Mouse (Mus musculus) liver, embryonic 13.5 days (tissue): ENCODE measurements at regions not wholly inside any gene's neighbourhood (a gene's known extent, or its start where the extent isn't known, plus 50 kb on each side); places are given as distances from the start of the nearest gene placed in this dataset.
A peak's percentile ranks its signal among the peaks of the same experiment; 100 is the strongest.

ENCODE experiments used
- ATAC-seq: fragments of 200-750 bp; cut with Nextera tagmentation; 2 replicates; pipeline ENCODE4 v1.8.0; 2017; ENCODE audit warnings: low read depth, mild to moderate bottlenecking, moderate number of reproducible peaks, moderate library complexity
- DNase-seq: peaks from one replicate; pipeline ENCODE4 v3.0.0; 2022
- H3K27ac ChIP-seq: fragments of 300-500 bp; sonication (generic); 2 replicates; pipeline ENCODE4 v1.5.1; 2015; ENCODE audit warnings: moderate library complexity, mild to moderate bottlenecking, inconsistent platforms
- H3K27me3 ChIP-seq: fragments of 300-500 bp; sonication (generic); 2 replicates; pipeline ENCODE4 v1.6.1; 2015; ENCODE audit warnings: mild to moderate bottlenecking, inconsistent platforms
- H3K36me3 ChIP-seq: fragments of 300-500 bp; sonication (generic); 2 replicates; pipeline ENCODE4 v1.6.1; 2015; ENCODE audit warnings: mild to moderate bottlenecking, inconsistent platforms
- H3K4me1 ChIP-seq: fragments of 300-500 bp; sonication (generic); replicated peaks from 2 replicates; pipeline ENCODE4 v1.6.1; 2015; ENCODE audit warnings: inconsistent platforms
- H3K4me2 ChIP-seq: fragments of 300-500 bp; sonication (generic); 2 replicates; pipeline ENCODE4 v1.6.1; 2015; ENCODE audit warnings: inconsistent platforms, mild to moderate bottlenecking, moderate library complexity
- H3K4me3 ChIP-seq: fragments of 300-500 bp; sonication (generic); replicated peaks from 2 replicates; pipeline ENCODE4 v1.5.1; 2015; ENCODE audit warnings: mild to moderate bottlenecking, inconsistent platforms
- H3K9ac ChIP-seq: fragments of 300-500 bp; sonication (generic); 2 replicates; pipeline ENCODE4 v1.6.1; 2015; ENCODE audit warnings: mild to moderate bottlenecking, inconsistent platforms
- H3K9me3 ChIP-seq: fragments of 300-500 bp; sonication (generic); replicated peaks from 2 replicates; pipeline ENCODE4 v1.6.1; 2016; ENCODE audit warnings: inconsistent platforms
- WGBS: fragments of 180-500 bp; shearing (Covaris S2); methylation state at CpG from one replicate; pipeline ENCODE4 v1.1.7; 2015; ENCODE audit not compliant: insufficient replicate concordance; 5-methylcytosine and 5-hydroxymethylcytosine counted together

DNA sequence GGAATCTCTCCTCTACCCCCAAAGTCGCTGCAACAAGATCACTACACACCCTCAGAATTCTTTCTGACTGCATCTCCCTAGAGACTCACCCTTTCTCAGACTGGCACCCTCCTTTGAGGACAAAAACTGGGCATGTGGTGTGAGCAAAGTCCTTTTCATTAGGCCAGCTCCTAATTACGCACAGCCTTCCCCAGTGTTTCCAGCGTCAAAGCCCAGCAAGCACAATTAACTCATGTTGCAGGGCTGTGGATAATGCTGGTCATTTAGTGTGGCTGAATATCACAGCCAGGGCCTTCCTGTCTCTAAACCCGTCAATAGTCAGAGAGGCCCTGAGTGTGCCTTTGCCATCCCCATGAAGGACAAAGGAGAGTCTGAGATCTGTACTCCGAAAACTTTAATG is 114.2 kb upstream of the Arhgap5 start:
- no peaks in the 10 kb centered on the region for H3K36me3 ChIP-seq
- DNase-seq = no peak
- H3K27ac ChIP-seq = no peak overlapping the region
- H3K4me2 ChIP-seq = no peak overlapping the region
- H3K4me1 ChIP-seq = no peaks in the 10 kb centered on the region
- no peaks in the 10 kb centered on the region for H3K9me3 ChIP-seq
- H3K9ac ChIP-seq = no peak overlapping the region
- ATAC-seq = no peak
- no peak overlapping the region for H3K4me3 ChIP-seq
- H3K27me3 ChIP-seq = no peaks in the 10 kb centered on the region
- WGBS = 63% methylated on average over 5 of the region's 5 CpGs

DNA sequence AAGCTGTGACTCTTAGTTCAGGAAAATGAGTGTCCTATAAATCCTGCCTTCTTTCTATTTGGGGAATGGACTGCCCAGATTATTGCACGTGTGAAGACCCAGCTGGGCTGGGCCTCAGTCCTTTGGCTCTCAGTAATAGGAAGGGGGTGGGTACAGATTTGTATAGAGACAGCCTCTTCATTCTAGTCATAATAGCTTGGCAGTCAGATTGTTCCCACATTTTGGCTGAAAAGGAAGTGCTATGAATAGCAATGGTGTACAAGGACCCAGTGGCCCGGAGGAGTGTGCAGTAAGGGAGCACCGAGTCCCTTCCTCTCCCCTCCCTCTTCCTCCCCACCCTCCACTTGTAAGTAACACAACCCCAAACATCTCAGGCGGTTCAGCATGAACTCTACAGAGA is 113.5 kb upstream of the Arhgap5 start:
- Histone ChIP-seq H3K4me2 (no peak overlapping the region), H3K9ac (no peak overlapping the region), H3K36me3 (no peaks in the 10 kb centered on the region), H3K9me3 (no peaks in the 10 kb centered on the region), H3K27me3 (no peaks in the 10 kb centered on the region), H3K4me1 (no peaks in the 10 kb centered on the region), H3K4me3 (no peak overlapping the region), H3K27ac (no peak overlapping the region)
- DNase-seq (no peak), ATAC-seq (no peak)
- 26% methylated on average over 4 of the region's 4 CpGs for WGBS

DNA sequence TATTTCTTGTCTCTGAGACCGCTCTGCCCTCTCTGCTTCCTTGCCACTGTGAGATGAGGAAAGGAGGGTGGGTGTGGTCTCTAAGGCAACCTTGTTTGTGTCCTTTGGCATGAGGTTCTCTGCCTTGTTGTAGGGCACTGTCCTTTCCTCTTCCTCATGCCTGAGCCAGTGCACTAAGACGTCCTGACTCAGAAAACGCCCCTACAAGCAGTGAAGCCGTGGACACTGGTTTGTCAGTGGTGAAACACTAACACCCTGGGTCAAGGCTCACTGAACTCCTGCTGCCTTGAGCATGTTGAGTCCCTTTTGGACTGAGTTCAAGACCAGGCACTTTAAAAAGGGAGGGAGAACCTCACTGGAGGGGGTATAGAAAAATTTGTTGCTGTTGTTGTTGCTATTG is 111.1 kb upstream of the Arhgap5 start:
- 61% methylated on average over 4 of the region's 4 CpGs for WGBS
- Histone ChIP-seq H3K4me2 (no peak overlapping the region), H3K9me3 (no peaks in the 10 kb centered on the region), H3K9ac (no peak overlapping the region), H3K4me3 (no peak overlapping the region), H3K4me1 (no peaks in the 10 kb centered on the region), H3K36me3 (no peaks in the 10 kb centered on the region), H3K27ac (no peak overlapping the region), H3K27me3 (no peaks in the 10 kb centered on the region)
- DNase-seq (no peak), ATAC-seq (no peak)

DNA sequence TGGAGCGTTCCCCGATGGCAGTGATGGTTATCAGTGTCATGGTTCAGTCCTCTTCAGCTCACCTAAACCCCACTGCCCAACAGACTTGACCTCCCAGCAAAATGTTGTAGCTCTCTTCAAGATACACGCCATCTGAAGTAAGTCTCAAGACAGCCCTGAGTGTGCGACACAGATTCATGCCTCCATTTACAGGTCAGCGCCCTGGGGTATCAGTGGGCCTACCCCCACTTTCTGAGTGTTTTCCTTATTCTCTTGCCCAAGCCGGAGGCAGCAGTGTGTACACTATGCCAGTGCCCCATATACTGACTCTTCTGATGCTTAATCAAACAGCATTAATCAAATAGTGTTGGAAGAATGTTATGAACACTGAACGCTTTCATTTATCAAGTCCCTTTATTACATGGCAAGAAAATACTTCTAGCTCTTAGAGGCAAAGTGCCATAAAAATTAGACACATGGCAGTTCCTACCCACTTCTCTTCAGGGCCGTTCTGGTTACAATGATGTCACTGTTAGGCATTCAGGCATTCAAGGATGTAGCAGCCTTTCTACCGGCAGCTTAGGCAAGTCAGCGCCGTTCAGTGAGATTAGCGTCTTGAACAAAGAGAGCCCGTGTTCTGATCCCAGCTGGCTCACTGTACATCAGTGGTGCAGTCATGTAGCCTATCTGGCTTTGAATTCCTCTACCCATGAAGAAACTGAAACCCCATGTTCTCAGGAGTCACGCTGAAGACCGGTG is 109.6 kb upstream of the Arhgap5 start:
- WGBS = 74% methylated on average over 15 of the region's 15 CpGs
- H3K4me3 ChIP-seq = no peak overlapping the region
- H3K4me1 ChIP-seq = no peaks in the 10 kb centered on the region; the same call in 1 of the 2 replicates
- ATAC-seq = no peak
- H3K27ac ChIP-seq = no peak overlapping the region
- no peak overlapping the region for H3K9ac ChIP-seq
- no peak overlapping the region for H3K4me2 ChIP-seq
- no peaks in the 10 kb centered on the region for H3K9me3 ChIP-seq
- no peaks in the 10 kb centered on the region for H3K36me3 ChIP-seq
- no peak for DNase-seq
- H3K27me3 ChIP-seq = no peaks in the 10 kb centered on the region

DNA sequence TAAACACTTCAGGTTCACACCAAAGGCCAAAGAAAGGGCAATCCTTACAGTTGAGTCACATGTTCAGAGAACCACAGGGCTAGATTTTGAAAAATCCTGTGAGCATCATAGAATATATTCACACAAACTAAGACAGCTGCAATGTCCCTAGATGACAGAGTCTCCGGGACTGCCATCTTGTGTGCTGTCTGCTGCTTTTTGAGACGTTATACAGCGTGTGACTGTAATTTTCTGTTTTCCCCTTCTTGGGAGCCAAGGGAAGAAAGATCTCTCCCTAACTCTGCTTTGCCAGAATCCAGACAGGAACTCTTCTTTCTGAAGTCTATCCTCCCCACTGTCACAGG is 109.1 kb upstream of the Arhgap5 start:
- H3K9ac ChIP-seq = no peak overlapping the region
- H3K36me3 ChIP-seq = no peaks in the 10 kb centered on the region
- H3K4me3 ChIP-seq = no peak overlapping the region
- DNase-seq (no peak), ATAC-seq (no peak)
- no peak overlapping the region for H3K27ac ChIP-seq
- H3K27me3 ChIP-seq = no peaks in the 10 kb centered on the region
- 81% methylated on average over 3 of the region's 3 CpGs for WGBS
- H3K4me2 ChIP-seq = no peak overlapping the region
- no peaks in the 10 kb centered on the region for H3K9me3 ChIP-seq
- no peaks in the 10 kb centered on the region; the same call in 1 of the 2 replicates for H3K4me1 ChIP-seq

DNA sequence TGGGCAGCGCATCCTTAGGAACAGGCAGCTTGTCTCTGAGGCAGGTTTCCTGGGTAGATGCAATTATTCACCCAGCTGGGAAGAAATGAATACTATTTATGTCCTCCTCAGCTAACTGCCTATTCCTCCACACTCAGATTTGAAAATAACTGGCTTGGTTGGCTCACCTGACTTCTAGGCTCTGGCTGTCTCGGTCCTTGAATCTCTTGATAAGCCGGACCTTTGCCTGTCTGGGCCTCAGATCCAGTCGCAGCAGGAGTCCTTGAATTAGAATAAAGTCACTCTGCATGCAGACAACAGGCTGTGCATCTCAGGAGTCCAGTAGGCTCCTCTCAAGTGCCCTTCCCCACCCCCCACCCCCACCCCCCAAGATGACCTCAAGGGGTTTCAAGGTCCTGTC is 108.7 kb upstream of the Arhgap5 start:
- no peaks in the 10 kb centered on the region for H3K36me3 ChIP-seq
- ATAC-seq = no peak
- H3K4me3 ChIP-seq = no peak overlapping the region
- 73% methylated on average over 4 of the region's 4 CpGs for whole genome bisulfite sequencing
- no peak overlapping the region for H3K4me2 ChIP-seq
- no peak for DNase-seq
- H3K27me3 ChIP-seq = no peaks in the 10 kb centered on the region
- H3K27ac ChIP-seq = no peak overlapping the region
- H3K9me3 ChIP-seq = no peaks in the 10 kb centered on the region
- H3K9ac ChIP-seq = no peak overlapping the region
- H3K4me1 ChIP-seq = no peaks in the 10 kb centered on the region; the same call in 1 of the 2 replicates

DNA sequence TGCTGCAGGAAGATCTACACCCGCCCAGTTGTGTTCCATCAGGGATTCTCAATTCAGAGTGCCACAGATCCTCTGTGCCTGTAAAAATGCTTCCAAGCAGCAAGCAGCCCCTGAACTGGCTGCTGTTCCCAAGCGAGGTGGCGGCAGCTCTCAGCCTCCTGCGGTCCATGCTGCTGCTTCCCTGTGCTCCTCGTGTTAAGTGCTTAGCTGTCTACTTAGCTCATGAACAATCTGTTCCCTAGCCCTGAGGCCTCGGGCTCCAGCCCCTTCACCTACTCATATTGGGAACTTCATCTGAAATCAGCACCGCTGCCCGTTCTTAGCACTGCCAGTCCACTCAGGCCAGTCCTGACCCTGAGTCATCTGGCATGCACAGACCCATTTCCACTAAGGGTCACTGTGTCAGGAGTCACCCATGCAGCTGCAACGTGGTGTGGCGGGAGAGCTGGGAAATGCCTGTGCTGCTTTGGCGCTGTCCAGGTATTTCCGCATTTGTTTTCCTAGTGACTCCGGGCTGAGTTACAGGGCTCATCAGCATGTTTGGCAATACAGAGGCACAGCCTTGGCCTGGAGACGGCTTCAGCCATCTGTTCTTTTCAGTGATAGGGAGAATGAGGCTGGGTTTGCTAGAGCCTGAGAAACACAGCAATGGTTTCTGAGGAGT is 107.5 kb upstream of the Arhgap5 start:
- DNase-seq (no peak), ATAC-seq (peak; percentile 31; the same call in 1 of the 2 replicates)
- H3K27ac ChIP-seq = no peak overlapping the region
- no peaks in the 10 kb centered on the region for H3K9me3 ChIP-seq
- no peaks in the 10 kb centered on the region; the same call in 1 of the 2 replicates for H3K4me1 ChIP-seq
- no peaks in the 10 kb centered on the region for H3K36me3 ChIP-seq
- H3K27me3 ChIP-seq = no peaks in the 10 kb centered on the region
- H3K4me2 ChIP-seq = no peak overlapping the region
- no peak overlapping the region for H3K4me3 ChIP-seq
- 64% methylated on average over 14 of the region's 14 CpGs for WGBS
- no peak overlapping the region for H3K9ac ChIP-seq

DNA sequence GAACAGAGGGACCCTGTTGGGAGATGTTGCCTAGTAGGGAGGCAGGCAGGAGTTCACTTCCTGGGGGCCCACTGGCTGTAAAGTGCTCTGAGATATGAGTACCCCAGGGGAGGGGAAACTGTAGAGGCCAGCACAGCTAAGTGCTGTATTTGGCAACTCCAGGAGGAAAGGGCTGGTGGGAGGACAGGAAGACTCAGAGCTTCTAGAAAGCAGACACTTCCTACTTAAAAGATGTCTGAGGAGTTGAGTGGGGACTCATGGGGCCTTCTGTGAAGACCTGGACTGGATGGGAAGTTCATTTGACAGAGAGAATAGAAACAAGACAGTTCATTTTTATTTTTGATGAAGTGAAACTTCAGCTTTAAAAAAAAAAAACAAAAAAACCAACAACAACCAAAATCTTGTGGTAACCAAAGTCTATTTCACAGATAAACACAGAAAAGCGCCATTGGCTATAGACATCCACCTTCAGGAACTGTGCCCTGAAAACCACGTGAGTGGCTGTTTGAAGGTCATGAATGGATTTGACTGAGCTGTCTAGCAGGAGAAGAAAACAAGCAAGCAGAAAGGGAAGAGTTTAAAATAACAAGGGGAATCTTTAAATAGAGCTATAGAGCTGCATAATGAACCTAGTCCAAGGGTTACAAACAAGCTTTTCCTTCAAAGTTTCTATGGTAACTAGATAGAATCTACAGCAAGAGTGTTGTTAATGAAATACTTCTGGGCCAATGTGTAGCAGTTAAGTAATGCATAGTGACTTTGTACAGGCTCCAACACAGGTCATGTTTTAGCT is 105.9 kb upstream of the Arhgap5 start:
- Histone ChIP-seq H3K9ac (no peak overlapping the region), H3K27me3 (no peaks in the 10 kb centered on the region), H3K4me1 (no peaks in the 10 kb centered on the region; the same call in 1 of the 2 replicates), H3K4me3 (no peak overlapping the region), H3K9me3 (no peaks in the 10 kb centered on the region), H3K36me3 (no peaks in the 10 kb centered on the region), H3K27ac (no peak overlapping the region), H3K4me2 (no peak overlapping the region)
- ATAC-seq (no peak), DNase-seq (no peak)
- 38% methylated on average over 2 of the region's 2 CpGs for WGBS

DNA sequence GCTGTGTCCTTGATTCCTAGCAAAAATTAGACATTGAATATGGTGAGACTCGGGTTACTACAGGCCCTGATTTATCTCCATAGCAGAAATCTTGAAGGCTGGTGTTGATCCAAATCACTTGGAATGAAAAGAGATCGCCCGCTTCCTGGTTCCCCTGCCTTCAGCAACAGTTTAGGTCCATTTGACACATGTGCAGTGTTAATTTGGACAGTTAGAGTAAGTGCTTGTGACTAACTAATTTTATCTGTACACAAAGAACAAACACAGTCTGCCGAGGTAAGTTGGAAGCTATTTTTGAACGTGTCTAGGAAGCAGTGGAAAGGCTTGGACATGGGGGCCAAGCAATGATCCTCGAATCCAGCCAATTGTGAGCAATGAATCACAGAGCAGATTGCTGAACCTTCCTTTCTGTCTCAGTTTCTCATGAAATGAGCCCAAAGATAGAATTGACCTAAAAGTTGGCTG is 105.2 kb upstream of the Arhgap5 start:
- Histone ChIP-seq H3K4me1 (no peaks in the 10 kb centered on the region; the same call in 1 of the 2 replicates), H3K9me3 (no peaks in the 10 kb centered on the region), H3K4me3 (no peak overlapping the region), H3K4me2 (no peak overlapping the region), H3K9ac (no peak overlapping the region), H3K27ac (no peak overlapping the region), H3K27me3 (no peaks in the 10 kb centered on the region), H3K36me3 (no peaks in the 10 kb centered on the region)
- 57% methylated on average over 6 of the region's 6 CpGs for WGBS
- ATAC-seq (no peak), DNase-seq (no peak)

DNA sequence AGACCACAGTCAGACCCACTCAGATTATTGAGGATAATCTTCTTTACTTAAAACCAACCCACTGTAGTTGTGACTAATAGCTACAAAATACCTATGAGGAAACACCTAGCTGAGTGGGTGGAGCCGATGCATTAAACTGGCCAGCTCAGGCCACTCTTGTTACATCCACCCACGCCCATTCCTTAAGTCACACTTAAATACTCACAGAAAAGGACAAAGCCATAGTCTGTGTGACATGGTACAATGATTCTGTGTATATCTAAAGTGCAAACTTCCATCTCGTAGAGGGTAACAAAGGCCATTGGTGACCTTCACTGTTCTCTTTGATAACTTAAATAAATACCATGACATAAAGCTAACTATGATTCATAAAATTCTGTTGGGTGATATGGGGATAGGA is 103.7 kb upstream of the Arhgap5 start:
- DNase-seq (no peak), ATAC-seq (no peak)
- H3K4me2 ChIP-seq = no peak overlapping the region
- H3K27me3 ChIP-seq = no peaks in the 10 kb centered on the region
- H3K9me3 ChIP-seq = no peaks in the 10 kb centered on the region
- no peaks in the 10 kb centered on the region; the same call in 1 of the 2 replicates for H3K4me1 ChIP-seq
- H3K9ac ChIP-seq = no peak overlapping the region
- H3K27ac ChIP-seq = no peak overlapping the region
- no peak overlapping the region for H3K4me3 ChIP-seq
- no peaks in the 10 kb centered on the region for H3K36me3 ChIP-seq
- WGBS = 66% methylated on average over 3 of the region's 3 CpGs

DNA sequence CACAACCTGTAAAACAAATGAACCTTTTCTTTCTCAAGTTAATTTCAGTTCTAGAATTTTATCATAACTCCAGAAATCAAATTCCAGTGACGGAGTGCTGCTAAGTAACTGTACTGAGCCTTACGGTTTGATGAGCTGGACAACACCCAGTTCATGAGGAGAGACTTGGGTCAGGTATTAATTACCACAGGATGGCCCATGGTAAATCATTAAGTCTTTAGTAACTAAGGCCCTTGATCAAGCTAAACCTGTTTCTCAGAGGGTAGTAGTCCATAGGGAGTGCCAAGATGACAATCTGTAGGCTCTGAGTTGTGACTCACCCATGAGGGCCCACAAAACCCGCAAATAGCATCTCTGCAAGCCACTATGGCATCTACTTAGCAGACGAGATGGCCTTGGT is 101.1 kb upstream of the Arhgap5 start:
- H3K27ac ChIP-seq = no peak overlapping the region
- no peaks in the 10 kb centered on the region; the same call in 1 of the 2 replicates for H3K4me1 ChIP-seq
- no peak for DNase-seq
- H3K9ac ChIP-seq = no peak overlapping the region
- no peak overlapping the region for H3K4me2 ChIP-seq
- no peak overlapping the region for H3K4me3 ChIP-seq
- H3K36me3 ChIP-seq = no peaks in the 10 kb centered on the region
- no peaks in the 10 kb centered on the region for H3K27me3 ChIP-seq
- WGBS = 71% methylated on average over 4 of the region's 4 CpGs
- H3K9me3 ChIP-seq = no peaks in the 10 kb centered on the region
- no peak for ATAC-seq
